Mouse (Mus musculus) thymus, adult 2 months (tissue): ENCODE data around the gene Gm42517.

Experiments
- CTCF ChIP-seq: fragments of 200-500 bp; IDR thresholded peaks from 2 replicates; pipeline ENCODE4 v1.5.1; 2012; ENCODE audit warnings: mild to moderate bottlenecking, control low read depth, low read length, moderate library complexity, borderline replicate concordance; ENCODE audit not compliant: control insufficient read depth, poor library complexity, insufficient read depth; ENCODE audit errors: extremely low read depth
- POLR2A ChIP-seq: fragments of 200-500 bp; IDR thresholded peaks from 2 replicates; pipeline ENCODE4 v1.6.1; 2012; ENCODE audit warnings: mild to moderate bottlenecking, low read length, control low read depth, moderate library complexity; ENCODE audit not compliant: control insufficient read depth, poor library complexity, insufficient read depth; ENCODE audit errors: extremely low read depth

GRCm38 (mm10) chr5:108357862-108358261, 9.9 kb downstream of the Gm42517 start:
- TF ChIP-seq POLR2A (no peak), CTCF (no peak)
